Mouse (Mus musculus) T-helper 17 cell (primary cell): ENCODE results near the gene Aldh3b1.

Experiments
- in situ Hi-C, 2 experiments: fragments of 300-600 bp; cut with MboI, MseI; formaldehyde crosslinking; loops; 1 replicate in 1 of 2; 2 replicates in 1 of 2; pipeline ENCODE4 v1.15.1; 2025; ENCODE audit warnings: high pct_unique_total_duplicates in 2 of 2

Gene Aldh3b1

DNA sequence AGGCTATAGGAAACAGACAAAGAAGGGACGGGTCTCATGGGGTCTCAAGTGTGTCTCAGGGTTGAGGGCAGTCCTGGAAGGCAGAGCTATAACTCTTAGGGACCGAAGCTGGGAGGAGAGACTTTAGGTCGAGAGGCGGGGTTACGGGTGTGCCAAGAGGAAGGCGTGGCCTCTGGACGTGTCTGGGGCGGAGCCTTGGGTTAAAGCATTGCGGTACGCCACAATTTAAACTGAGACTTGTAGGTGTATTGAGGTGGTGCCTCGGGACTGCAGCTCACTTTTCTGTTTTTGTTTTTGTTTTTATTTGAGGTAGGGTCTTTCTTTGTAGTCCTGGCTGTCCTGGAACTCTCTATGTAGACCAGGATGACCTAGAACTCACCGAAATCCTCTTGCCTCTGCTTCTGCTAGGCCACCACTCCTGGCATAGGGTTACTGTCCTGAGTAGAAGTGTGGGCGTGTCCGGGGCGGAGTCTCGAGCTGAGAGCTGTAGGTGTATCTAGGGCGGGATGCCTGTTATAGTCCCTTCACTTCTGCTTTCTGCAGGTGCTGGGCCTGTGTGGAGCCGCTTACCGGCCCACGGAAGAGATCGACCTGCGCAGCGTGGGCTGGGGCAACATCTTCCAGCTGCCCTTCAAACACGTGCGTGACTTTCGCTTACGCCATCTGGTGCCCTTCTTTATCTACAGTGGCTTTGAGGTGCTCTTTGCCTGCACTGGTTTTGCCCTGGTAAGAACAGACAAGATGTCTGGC lies 13.6 kb upstream of the Aldh3b1 start:
- in situ Hi-C loops = loop anchor here in 1 of 2 experiments (5.0 kb wide), 1 partner anchor 39 kb away; no protein-coding TSS in a partner anchor

DNA sequence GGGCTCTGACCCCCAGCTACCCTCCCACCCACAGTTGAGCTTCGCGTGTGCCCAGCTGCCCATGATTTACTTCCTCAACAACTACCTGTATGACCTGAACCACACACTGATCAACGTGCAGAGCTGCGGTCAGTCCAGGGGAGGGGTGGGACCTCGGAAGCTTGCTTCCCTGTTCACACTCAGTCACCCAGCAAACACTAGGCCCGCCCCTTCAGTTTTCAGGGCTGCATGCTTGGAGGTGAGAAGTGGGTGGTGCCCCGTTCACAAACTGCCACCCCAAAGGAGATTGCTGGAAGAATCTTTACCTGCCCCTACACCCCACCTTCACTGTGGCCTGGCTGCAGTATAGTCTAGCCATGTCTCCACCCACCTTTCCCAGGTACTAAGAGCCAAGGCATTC lies 12.7 kb upstream of the Aldh3b1 start:
- in situ Hi-C loops = loop anchor here in 1 of 2 experiments (5.0 kb wide), 1 partner anchor 40 kb away; no protein-coding TSS in a partner anchor

DNA sequence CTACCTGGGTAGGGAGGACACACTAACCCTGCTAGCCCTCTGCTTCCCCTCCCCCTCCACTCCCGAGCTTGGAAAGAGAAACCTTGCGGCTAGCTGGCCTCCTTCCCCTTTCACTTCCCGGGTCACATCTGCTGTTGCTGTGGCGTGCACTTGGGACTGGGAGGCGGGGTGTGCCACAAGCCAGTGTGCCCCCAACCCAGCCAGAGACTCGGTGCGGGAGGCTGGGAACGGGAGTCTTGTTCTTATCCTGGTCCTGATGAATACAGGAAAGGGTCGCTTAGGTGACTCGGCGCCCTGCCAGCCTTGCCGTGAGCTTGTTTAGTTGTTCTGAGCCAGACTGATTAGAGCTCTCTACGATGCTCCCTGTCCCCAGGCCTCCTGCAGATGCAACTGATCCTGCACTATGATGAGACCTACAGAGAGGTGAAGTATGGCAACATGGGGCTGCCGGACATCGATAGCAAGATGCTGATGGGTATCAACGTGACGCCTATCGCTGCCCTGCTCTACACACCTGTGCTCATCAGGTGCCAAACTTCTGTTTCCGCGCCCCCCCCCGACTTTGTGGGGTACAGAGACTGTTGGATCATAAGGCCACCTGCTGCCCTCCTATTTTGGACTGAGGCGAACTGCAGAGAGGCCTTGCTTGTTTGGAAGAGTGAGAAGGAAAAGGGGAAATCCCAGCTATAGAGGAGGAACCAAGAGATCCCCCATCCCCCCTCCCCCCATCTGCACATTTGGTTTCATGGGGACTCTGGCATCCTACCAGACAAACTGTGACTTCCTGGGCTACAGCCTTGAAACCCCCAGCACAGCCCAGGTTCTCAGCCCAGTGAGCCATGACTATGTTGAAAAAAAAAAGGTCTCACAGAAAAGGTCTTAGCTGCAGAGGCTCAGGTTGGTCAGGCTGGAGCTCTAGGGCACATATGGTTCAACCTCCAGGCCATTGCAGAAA lies 6.6 kb upstream of the Aldh3b1 start:
- in situ Hi-C loops = no loop called here

DNA sequence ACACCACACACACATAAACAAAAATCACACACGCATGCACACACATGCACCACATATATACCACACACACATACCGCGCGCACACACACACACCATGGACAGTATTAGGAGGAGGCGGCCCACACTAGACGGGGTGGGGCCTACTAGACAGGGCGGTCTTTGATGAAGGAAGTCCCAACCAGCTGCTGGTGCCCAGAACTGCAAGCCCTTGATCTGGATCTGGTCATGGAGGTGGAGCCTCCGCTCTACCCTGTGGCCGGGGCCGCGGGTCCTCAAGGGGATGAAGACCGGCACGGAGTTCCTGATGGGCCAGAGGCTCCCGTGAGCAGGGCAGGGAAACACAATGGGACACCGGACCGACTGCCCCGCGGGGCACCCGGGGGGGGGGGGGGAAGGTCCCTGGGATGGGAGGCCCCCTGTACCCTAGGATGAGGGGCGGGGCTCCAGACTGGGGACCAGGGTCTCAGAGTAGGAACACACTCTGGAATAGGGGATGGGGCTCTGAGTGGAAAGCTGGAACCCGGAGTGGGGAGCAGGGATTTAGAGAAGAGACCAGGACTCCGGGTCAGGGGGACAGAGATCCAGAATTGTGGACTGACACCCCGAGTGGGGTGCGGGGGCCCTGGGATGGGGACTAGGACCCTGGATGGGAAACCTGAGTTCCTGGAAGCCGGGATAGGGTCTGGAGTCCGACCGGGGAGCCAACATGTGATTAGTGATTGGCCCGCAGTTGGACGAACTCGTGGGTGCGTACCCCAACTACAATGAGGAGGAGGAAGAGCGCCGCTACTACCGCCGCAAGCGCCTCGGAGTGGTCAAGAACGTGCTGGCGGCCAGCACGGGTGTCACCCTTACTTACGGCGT lies 5.7 kb upstream of the Aldh3b1 start, which contains the start of gene Unc93b1:
Unc93b1 (plus strand) TSS at position 155 of the 864 bp plus-strand sequence.
- in situ Hi-C loops = no loop called here

DNA sequence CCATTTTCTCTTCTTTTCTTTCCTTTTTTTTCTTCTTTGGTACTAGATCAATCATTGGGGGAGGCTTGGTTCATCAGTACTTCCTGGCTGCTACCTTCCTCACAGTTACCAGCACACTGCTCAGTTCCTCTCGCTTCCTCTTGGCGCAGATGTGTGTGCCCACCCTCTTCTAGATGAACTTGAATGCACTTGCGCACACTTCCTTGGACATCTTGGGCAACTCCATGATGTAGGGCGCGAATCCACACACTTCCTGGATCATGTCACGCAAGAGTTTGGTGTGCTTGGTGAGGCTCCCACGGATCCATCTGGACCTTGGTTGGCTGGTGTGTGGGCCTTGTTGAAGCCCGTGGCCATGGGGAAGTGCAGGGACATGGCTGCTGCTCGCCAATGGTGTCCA lies 2.1 kb upstream of the Aldh3b1 start:
- in situ Hi-C loops = no loop called here

DNA sequence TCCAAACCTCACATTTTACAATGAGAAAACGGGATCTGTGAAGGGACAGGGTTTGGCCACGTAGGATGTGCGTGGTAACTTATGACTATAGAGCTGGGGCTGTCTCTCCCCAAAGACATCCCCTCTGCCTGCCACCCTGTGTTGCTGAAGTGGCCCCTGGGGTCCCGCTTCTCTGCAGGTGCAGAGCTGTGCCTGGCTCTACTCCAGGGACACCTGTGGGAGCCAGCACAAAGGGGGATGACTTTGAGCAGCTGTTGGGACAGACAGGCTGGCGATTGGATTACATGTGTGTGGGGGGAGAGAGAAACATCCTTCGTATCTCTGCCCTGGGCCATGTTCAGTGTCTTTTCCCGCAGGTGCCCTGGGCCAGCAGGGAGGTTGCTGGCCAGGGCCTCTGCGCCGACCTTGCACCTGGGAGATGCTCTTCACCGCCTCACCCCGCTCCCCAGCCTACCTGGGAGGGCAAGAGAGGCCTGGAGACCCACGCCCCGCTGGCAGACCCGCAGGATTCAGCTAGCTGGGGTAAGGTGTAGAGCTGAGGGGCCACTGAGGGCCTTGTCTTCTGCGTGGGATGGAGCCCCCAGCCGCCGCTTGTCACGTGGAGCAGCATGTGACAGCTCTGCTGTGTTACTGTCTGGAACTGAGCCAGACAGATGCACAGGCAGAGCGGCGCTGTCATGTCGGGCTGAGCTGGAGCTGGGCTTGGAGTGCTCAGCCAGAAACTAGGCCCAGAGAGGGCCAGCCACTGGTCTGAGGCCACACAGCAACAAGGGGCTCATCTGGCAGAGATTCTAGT lies 852 bp upstream of the Aldh3b1 start:
- in situ Hi-C loops = no loop called here

DNA sequence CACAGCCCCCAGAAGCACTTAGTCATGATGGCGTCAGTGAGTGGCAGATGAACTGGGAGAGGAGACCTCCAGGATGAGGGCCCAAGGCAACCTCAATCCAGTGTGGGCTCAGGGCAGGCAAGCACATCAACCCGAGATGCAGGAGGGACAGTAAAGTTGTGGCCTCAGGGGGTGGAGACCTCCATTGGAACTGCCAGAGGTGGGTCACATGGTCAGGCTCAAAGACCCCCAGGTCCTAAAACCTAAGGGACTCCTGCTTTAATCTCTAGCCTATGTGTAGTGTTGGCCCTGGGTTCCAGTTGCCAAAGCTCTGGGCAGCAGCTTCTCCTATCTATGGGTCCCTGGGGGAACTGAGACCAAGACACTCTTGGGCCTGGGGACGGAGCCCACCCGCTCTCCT lies 829 bp downstream of the Aldh3b1 start:
- in situ Hi-C loops = no loop called here

DNA sequence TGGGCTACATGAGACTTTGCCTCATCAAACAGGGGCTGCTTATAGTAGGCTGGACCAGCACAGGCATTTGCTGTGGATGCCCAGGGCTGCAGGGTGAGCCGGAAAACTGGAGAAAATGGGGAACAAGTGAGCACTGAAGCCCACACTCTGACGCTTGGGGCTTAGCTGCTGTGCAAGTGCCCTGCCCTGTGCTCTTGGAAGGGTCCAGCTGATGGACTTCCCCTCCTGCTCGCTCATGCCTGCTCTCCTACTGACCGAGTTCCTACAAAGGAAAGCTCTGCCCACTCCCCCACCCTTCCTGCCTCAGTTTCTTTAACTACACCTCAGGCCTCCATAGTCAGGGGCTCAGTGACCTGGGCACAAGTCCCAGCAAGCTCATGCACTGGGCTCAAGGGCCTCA lies 1.6 kb downstream of the Aldh3b1 start:
- in situ Hi-C loops = no loop called here

DNA sequence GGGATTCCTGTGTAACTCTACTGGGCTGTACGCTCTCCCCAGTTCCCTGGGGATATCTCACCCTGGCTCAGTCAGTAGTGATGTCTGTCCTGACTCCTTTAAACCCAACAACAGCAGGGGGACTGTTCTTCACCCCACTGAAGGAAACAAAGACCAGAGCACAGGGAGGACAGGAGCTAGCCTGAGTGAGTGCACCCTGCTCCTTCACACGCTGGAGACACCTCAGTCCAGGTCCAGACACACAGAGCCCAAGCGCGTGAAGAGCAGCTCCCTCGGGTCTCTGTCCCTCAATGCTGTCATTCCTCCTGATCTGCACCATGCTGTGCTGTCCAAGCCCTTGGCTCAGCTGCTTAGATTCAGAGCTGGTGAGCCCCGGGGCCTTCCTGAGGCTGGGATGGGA lies 2.9 kb downstream of the Aldh3b1 start:
- in situ Hi-C loops = no loop called here

DNA sequence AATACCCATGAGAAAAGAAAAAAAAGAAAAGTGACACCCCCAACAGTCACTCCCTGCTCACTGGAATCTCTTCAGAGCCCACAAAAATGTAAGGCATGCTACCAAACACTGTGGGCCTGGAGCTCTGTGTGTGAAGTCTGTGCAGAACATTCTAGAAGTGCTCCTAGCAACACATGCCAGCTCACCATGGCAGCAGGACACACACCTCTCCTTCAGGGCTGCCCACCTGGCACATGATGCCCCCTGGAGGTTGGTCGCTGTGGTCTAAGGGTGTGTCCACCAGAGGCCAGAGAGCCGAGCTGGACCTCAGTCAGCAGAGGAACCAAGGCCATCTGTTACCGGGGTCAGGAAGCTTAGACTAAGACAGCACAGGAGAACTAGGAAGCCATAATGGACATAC lies 3.3 kb downstream of the Aldh3b1 start:
- in situ Hi-C loops = no loop called here

DNA sequence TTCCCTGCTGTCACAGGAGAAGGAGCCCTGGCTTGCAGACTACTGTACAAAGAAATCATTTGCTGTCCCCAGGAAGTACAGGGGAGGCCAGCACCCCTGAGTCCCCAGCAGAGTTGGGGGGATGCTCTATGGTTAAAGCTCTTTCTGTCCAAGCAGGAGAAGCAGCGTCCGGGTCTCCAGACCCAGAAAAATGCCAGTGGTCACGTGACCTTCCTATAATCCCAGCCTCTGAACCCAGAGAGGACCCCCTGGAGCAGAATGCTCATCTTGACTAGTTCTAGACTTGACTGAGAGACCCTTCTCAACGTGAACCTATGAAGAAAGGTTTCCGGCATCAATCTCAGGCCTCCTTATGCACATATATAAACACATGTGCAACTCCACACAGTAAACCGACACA lies 3.7 kb downstream of the Aldh3b1 start:
- in situ Hi-C loops = no loop called here

DNA sequence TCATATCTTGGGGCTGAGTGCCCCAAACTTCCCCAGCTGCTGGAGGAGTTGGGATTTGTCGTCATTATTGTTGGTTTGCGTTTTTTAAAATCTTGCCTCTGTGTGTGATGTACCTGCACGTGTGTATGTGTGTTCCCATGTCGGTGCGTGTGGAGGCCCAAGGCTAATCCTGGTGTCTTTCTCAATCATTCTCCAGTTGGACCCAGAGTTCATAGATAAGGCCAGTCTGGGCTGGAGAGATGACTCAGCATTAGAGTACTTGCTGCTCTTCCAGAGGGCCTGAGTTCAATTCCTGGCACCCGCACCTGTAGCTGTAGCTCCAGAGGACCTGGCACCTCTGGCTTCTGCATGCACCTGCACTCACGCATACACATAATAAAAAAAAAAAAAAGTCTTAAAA lies 4.7 kb downstream of the Aldh3b1 start:
- in situ Hi-C loops = no loop called here

DNA sequence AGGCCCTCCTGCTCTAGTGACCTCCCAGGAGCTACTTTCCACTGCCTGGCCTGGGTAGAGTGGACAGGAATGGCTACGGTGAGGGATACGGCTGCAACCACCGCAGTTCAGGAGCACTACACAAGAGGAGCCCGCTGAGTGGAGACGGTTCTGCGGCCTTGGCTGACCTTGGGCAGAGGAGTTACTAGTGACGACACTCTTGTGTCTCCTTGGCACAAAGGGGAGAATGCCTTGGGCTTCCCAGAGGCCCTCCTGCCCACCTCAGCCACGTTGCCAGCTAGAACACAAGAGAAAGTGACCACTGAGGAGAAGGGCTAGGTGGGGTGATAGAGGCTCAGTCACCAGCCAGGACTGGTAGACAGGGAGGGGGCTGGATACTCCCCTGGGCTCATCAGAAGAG lies 5.4 kb downstream of the Aldh3b1 start:
- in situ Hi-C loops = no loop called here

DNA sequence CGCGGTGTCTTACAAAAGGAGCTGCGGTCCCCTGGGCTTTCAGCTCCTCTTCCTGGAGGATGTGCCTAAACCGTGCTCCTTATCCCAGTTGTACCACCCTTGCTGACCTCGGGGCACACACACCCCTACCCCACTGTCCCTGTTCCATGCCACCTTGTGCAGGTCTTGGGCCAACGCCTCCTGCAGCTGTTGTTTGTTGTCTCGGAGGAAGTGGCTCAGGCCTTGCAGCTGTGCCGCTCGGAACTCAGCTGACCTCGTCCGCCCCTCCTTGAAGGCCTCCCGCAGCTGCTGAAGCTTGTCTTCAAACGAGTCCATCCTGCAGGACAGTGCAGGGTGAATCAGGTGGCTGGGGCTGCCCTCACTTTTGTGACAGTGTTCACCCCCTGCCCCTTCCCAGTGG lies 6.0 kb downstream of the Aldh3b1 start:
- in situ Hi-C loops = no loop called here

DNA sequence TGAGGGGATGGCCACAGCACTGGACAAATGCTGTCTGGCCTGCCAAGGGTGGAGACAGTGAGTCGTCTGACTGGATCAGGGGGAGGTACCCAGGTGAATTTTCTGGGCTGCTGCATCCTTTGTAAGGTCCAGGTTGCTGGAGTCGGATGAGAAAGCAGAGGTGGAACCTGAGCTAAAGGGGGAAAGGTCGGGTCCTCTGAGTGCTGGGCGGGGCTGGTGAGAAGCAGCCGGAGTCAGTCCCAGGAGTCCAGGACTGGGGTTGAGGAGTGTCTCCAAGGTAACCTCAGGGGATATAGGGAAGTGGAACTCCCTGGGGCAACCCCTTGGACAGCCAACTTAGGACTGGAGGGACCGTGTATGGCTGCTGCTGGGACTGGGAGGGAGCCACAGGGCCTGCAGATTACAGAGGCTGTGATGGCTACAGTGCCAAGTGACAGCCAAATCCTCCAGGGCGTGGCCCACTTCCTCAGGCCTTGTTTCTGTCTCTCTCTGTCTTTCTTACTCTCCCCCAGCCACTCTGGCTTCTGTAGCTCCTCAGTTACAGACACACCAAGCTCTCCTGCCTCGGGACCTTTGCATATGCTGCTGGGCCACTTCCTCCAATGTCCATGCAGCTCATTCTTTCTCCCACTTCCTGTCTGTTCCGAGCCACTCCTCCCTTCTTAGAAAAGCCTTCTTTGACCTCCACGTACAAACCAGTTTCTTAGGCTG lies 6.8 kb downstream of the Aldh3b1 start:
- in situ Hi-C loops = no loop called here

DNA sequence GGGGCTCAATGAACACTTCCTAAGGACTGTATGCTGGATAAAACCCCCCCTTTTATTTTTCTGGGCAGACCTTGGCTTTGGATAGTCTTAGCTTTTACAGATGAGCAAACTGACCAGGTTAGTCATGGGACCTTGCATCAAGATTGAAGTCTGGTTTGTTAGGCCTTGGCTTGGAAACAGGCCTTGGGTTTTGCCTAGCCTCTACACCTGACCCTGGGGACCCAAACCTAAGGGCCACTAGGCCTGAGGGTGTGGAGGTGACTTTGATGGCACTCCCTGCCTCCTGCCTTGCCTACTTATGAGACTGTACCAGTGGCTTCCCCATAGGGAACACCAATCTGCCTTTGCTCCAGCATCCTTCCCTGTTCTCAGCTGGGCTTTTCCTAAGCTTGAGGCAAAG lies 9.7 kb downstream of the Aldh3b1 start:
- in situ Hi-C loops = no loop called here

DNA sequence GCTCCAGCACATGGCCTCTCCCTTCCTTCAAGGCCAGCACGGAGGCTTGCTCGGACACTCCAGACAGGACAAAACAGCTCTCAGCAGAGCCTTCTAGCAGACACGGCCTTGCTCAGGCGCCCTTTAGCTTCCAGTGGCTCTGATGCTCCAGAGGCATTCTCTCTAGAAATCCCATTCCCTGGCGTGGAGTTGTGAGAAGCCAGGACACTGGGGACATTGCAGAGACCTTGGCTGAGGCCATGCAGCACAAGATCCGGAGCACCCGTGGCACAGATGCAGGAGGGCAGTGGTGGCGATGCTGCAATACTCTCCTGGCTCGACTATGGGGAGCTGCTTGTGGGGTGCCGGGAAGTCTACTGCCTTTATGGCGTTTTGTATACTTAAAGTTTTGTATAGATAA lies 12.9 kb downstream of the Aldh3b1 start:
- in situ Hi-C loops = no loop called here

DNA sequence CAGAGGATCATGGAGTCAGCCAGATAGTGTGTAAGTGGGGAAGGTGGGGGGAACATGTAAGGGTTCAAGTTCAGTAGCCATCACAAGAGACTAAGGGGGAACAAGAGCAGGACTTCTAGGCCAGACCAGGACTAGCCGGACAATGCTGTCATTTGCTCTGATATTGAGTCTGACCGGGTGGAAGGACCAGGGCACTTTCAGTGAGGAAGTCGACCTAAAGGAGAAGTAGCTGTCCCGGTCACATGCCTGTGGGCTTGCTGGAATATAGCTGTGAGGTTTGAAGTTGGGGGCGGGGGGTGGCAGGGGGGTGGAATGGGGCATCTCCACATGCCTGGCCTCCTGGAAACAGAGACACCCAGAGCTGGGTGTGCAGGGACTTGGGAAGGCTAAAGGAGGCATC lies 15.1 kb downstream of the Aldh3b1 start:
- in situ Hi-C loops = no loop called here

DNA sequence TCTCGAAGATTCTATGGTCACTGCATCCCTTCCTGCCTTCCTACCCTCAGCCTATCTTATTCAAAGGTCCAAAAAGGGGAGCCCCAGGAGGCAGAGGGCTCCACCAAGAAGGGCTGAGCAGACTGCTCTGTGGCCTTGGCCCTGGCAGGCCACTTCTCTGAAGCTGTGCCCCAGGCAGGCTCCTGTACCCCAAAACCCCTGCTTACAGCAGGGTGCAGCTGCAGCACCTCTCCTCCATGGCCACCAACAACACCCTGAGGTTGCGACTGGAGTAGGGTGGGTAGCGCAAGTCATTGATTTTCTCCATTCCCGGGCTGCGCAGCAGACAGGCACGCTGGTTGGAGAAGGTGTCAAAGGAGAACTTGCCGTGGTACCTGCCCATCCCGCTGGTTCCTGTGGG lies 15.9 kb downstream of the Aldh3b1 start:
- in situ Hi-C loops = no loop called here
